Mouse (Mus musculus) ES-E14 (cell line): Measurements from ENCODE around the gene Rps18.

Experiments used
- CHD2 ChIP-seq: IDR thresholded peaks from 2 replicates; pipeline ENCODE4 v1.6.1; 2014; ENCODE audit warnings: mild to moderate bottlenecking, low read depth, low read length, inconsistent platforms
- MAFK ChIP-seq: IDR thresholded peaks from 2 replicates; pipeline ENCODE4 v1.6.1; 2014; ENCODE audit warnings: mild to moderate bottlenecking, low read depth, low read length, inconsistent platforms; ENCODE audit not compliant: insufficient read depth

GRCm38 (mm10) chr17:33965082-33965845 lies 9.5 kb upstream of the Rps18 start:
- TF ChIP-seq CHD2, result no peak
- no peak for TF ChIP-seq MAFK
